Mouse (Mus musculus): Measurements from ENCODE around the gene Ppp2r3a.

Ppp2r3a gene

GRCm38 (mm10) chr9:101075694-101076093 lies 175.9 kb downstream of the Ppp2r3a start:
- in situ Hi-C loops (cut with MboI, MseI): no loop called here

GRCm38 (mm10) chr9:101075091-101075581 lies 176.5 kb downstream of the Ppp2r3a start:
- in situ Hi-C loops (cut with MboI, MseI): no loop called here

- in situ Hi-C loops (cut with MboI, MseI): no loop called here
Observed at GRCm38 (mm10) chr9:101074332-101075021, 177.1 kb downstream of the Ppp2r3a start.

GRCm38 (mm10) chr9:101073987-101074331 lies 177.6 kb downstream of the Ppp2r3a start, which contains the start of gene Msl2:
Gene Msl2, plus strand, starts transcription at chr9:101074101.
- in situ Hi-C loops (cut with MboI, MseI): no loop called here

GRCm38 (mm10) chr9:101073041-101073986 lies 178.3 kb downstream of the Ppp2r3a start:
- in situ Hi-C loops (cut with MboI, MseI): no loop called here

- in situ Hi-C loops (cut with MboI, MseI): no loop called here
Observed at GRCm38 (mm10) chr9:101072506-101072905, 179.1 kb downstream of the Ppp2r3a start.

GRCm38 (mm10) chr9:101069781-101070180 lies 181.8 kb downstream of the Ppp2r3a start:
- in situ Hi-C loops (cut with MboI, MseI): no loop called here

GRCm38 (mm10) chr9:101065076-101065602 lies 186.5 kb downstream of the Ppp2r3a start:
- in situ Hi-C loops (cut with MboI, MseI): no loop called here

- in situ Hi-C loops (cut with MboI, MseI): no loop called here
Observed at GRCm38 (mm10) chr9:101062253-101062780, 189.3 kb downstream of the Ppp2r3a start.

GRCm38 (mm10) chr9:101061035-101061434 lies 190.6 kb downstream of the Ppp2r3a start:
- in situ Hi-C loops (cut with MboI, MseI): no loop called here

- in situ Hi-C loops (cut with MboI, MseI): no loop called here
Observed at GRCm38 (mm10) chr9:101057156-101057555, 194.4 kb downstream of the Ppp2r3a start.

All from T-helper 2 cell (primary cell).